Mouse (Mus musculus) ES-E14 (cell line): ENCODE results near the gene Rcn1. TPM values are rescaled to one million over a fixed set of nuclear protein-coding genes. Genes with fewer than 3 reads are reported as not detected.

Experiments used
- DNase-seq: peaks from one replicate; pipeline ENCODE4 v3.0.0-alpha.2; 2013; ENCODE audit warnings: low read depth, low spot score
- H3K27ac ChIP-seq: 2 replicates; pipeline ENCODE4 v1.5.1; 2012; ENCODE audit warnings: low read depth, mild to moderate bottlenecking, low read length, moderate library complexity, mixed read lengths; ENCODE audit not compliant: poor library complexity, insufficient read depth, severe bottlenecking
- H3K36me3 ChIP-seq: 2 replicates; pipeline ENCODE4 v1.6.1; 2012; ENCODE audit warnings: mild to moderate bottlenecking, low read length, moderate library complexity, mixed read lengths; ENCODE audit not compliant: control insufficient read depth, poor library complexity, insufficient read depth, severe bottlenecking
- H3K4me1 ChIP-seq, 2 experiments: fragments of 150-350 bp in 1 of 2; sonication (generic) in 1 of 2; 2 replicates each; pipeline ENCODE4 v1.6.1; 2012; ENCODE audit warnings: low read length in 2 of 2, mild to moderate bottlenecking in 1 of 2, mixed read lengths in 1 of 2; ENCODE audit not compliant: control insufficient read depth in 2 of 2, insufficient read depth in 2 of 2, poor library complexity in 1 of 2
- H3K4me3 ChIP-seq, 2 experiments: fragments of 150-350 bp in 1 of 2; sonication (generic) in 1 of 2; 2 replicates each; pipeline ENCODE4 v1.5.1; 2012; ENCODE audit warnings: low read length in 2 of 2, low read depth in 1 of 2, mild to moderate bottlenecking in 1 of 2, mixed read lengths in 1 of 2; ENCODE audit not compliant: insufficient read depth in 1 of 2, poor library complexity in 1 of 2, severe bottlenecking in 1 of 2
- H3K9ac ChIP-seq: 2 replicates; pipeline ENCODE4 v1.6.1; 2012; ENCODE audit warnings: low read depth, mild to moderate bottlenecking, low read length, mixed read lengths; ENCODE audit not compliant: poor library complexity, insufficient read depth, severe bottlenecking
- H3K9me3 ChIP-seq: fragments of 150-350 bp; sonication (generic); 2 replicates; pipeline ENCODE4 v1.6.1; 2012; ENCODE audit warnings: low read depth, mild to moderate bottlenecking, low read length; ENCODE audit not compliant: control insufficient read depth, insufficient read depth
- CHD2 ChIP-seq: IDR thresholded peaks from 2 replicates; pipeline ENCODE4 v1.6.1; 2014; ENCODE audit warnings: mild to moderate bottlenecking, low read depth, low read length, inconsistent platforms
- HCFC1 ChIP-seq: IDR thresholded peaks from 2 replicates; pipeline ENCODE4 v1.6.1; 2012; ENCODE audit warnings: low read length, inconsistent platforms, borderline replicate concordance; ENCODE audit not compliant: insufficient read depth
- MAFK ChIP-seq: IDR thresholded peaks from 2 replicates; pipeline ENCODE4 v1.6.1; 2014; ENCODE audit warnings: mild to moderate bottlenecking, low read depth, low read length, inconsistent platforms; ENCODE audit not compliant: insufficient read depth
- ZC3H11A ChIP-seq: IDR thresholded peaks from 2 replicates; pipeline ENCODE4 v1.6.1; 2012; ENCODE audit warnings: low read depth, mild to moderate bottlenecking, inconsistent platforms, low read length, borderline replicate concordance
- ZNF384 ChIP-seq: IDR thresholded peaks from 2 replicates; pipeline ENCODE4 v1.6.1; 2012; ENCODE audit warnings: low read depth, low read length, inconsistent platforms
- in situ Hi-C, 2 experiments: fragments of 600-800 bp; cut with MboI; formaldehyde crosslinking; loops; one replicate each; pipeline ENCODE4 v1.15.1; 2025; ENCODE audit warnings: low sequenced_read_pairs in 2 of 2, inconsistent platforms in 1 of 2; ENCODE audit not compliant: unreplicated experiment in 2 of 2
- total RNA-seq: library from RNA; depleted of rRNA; stranded (reverse); fragments of 300-350 nt; gene quantifications from 2 replicates; pipeline ENCODE4 v1.2.3, GENCODE M21; 2012; rRNA removed

The Rcn1 gene
- total RNA-seq, 1 experiment, result 73.6 TPM

DNA sequence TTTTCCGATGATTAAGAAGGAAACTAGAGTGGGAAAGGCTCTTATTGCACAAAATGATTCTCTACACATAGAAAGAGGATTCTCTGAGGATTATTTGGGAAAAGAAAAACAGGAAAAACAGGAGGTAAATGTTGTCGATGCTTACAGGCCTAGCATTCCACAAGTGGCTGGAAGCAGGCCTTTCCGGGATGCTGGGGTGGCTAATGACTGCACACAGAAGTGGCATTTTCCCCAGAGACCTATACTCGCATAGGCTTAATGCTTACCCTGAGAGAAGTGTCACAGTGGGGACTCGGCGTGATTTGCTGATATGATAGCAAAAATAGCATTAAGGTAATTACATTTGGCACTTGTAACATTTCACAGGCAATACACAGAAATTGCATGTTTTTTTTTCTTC lies 50.2 kb downstream of the Rcn1 start:
- no peak for DNase-seq
- H3K9ac ChIP-seq, result no peak overlapping the region
- H3K27ac ChIP-seq, result no peak overlapping the region
- H3K4me1 ChIP-seq, result no peaks in the 10 kb centered on the region
- in situ Hi-C loops, result loop anchor here in 1 of 2 experiments (25.0 kb wide), 2 partner anchors 738 to 838 kb away; no protein-coding TSS in a partner anchor
- TF ChIP-seq MAFK (no peak), ZNF384 (no peak), HCFC1 (no peak), CHD2 (no peak), ZC3H11A (no peak)
- no peaks in the 10 kb centered on the region for H3K9me3 ChIP-seq
- H3K36me3 ChIP-seq, result no peaks in the 10 kb centered on the region
- H3K4me3 ChIP-seq, result no peak overlapping the region

GRCm38 (mm10) chr2:105339993-105340392 lies 59.1 kb downstream of the Rcn1 start:
- Histone ChIP-seq H3K36me3 (no peaks in the 10 kb centered on the region), H3K9ac (no peak overlapping the region), H3K9me3 (no peaks in the 10 kb centered on the region), H3K4me3 (no peak overlapping the region), H3K4me1 (no peaks in the 10 kb centered on the region), H3K27ac (no peak overlapping the region)
- in situ Hi-C loops, result loop anchor here in 1 of 2 experiments (25.0 kb wide), 2 partner anchors 747 to 847 kb away; no protein-coding TSS in a partner anchor
- DNase-seq, result peak; percentile 15
- no peak for TF ChIP-seq CHD2
- TF ChIP-seq ZNF384, result no peak
- TF ChIP-seq MAFK, result no peak
- TF ChIP-seq HCFC1, result no peak
- TF ChIP-seq ZC3H11A, result no peak

GRCm38 (mm10) chr2:105337171-105337875 lies 61.8 kb downstream of the Rcn1 start:
- in situ Hi-C loops, result loop anchor here in 1 of 2 experiments (25.0 kb wide), 2 partner anchors 750 to 850 kb away; no protein-coding TSS in a partner anchor
- DNase-seq, result no peak
- Histone ChIP-seq H3K4me1 (no peaks in the 10 kb centered on the region), H3K9me3 (no peaks in the 10 kb centered on the region), H3K36me3 (no peaks in the 10 kb centered on the region), H3K27ac (no peak overlapping the region), H3K4me3 (no peak overlapping the region), H3K9ac (no peak overlapping the region)
- no peak for TF ChIP-seq HCFC1
- no peak for TF ChIP-seq CHD2
- no peak for TF ChIP-seq MAFK
- TF ChIP-seq ZC3H11A, result no peak
- no peak for TF ChIP-seq ZNF384

GRCm38 (mm10) chr2:105336314-105337027 lies 62.6 kb downstream of the Rcn1 start:
- H3K36me3 ChIP-seq, result no peaks in the 10 kb centered on the region
- DNase-seq, result no peak

More at GRCm38 (mm10) chr2:105336314-105337027, 62.6 kb downstream of the Rcn1 start:
- in situ Hi-C loops, result loop anchor here in 1 of 2 experiments (25.0 kb wide), 2 partner anchors 751 to 851 kb away; no protein-coding TSS in a partner anchor
- no peak for TF ChIP-seq ZC3H11A
- TF ChIP-seq HCFC1, result no peak
- no peak for TF ChIP-seq CHD2
- no peak for TF ChIP-seq MAFK
- no peak for TF ChIP-seq ZNF384
- no peak overlapping the region for H3K9ac ChIP-seq
- no peaks in the 10 kb centered on the region for H3K9me3 ChIP-seq
- no peak overlapping the region for H3K4me3 ChIP-seq
- no peak overlapping the region for H3K27ac ChIP-seq
- H3K4me1 ChIP-seq, result no peaks in the 10 kb centered on the region

Other genes starting within 250 kb of the Rcn1 start
- gene Them7, start 175.0 kb downstream of the Rcn1 start, total RNA-seq, result not detected in 2 replicates